Mouse (Mus musculus) heart, embryonic 14.5 days (tissue): Measurements from ENCODE around the gene 5430427O19Rik. TPM values are rescaled to one million over a fixed set of nuclear protein-coding genes. Genes with fewer than 3 reads are reported as not detected.

Source experiments
- ATAC-seq: fragments of 200-750 bp; cut with Nextera tagmentation; 2 replicates; pipeline ENCODE4 v1.8.0; 2017; ENCODE audit warnings: low read depth, moderate TSS enrichment; ENCODE audit not compliant: insufficient number of reproducible peaks, insufficient read depth, low FRiP score
- H3K27ac ChIP-seq, 2 experiments: fragments of 200-500 bp in 1 of 2; fragments of 300-500 bp in 1 of 2; sonication (generic) in 1 of 2; replicated peaks in 1 of 2; 2 replicates each; pipeline ENCODE4 v1.5.1; 2012 to 2014; ENCODE audit warnings: low read depth in 2 of 2, low read length in 2 of 2, control low read depth in 1 of 2, mild to moderate bottlenecking in 1 of 2, mixed read lengths in 1 of 2; ENCODE audit not compliant: control insufficient read depth in 1 of 2, insufficient read depth in 1 of 2
- H3K27me3 ChIP-seq: fragments of 300-500 bp; sonication (generic); 2 replicates; pipeline ENCODE4 v1.6.1; 2014; ENCODE audit warnings: mild to moderate bottlenecking, low read length, control low read depth; ENCODE audit not compliant: control insufficient read depth, insufficient read depth
- H3K36me3 ChIP-seq: fragments of 300-500 bp; sonication (generic); 2 replicates; pipeline ENCODE4 v1.6.1; 2014; ENCODE audit warnings: mild to moderate bottlenecking, control low read depth, low read length, mixed read lengths; ENCODE audit not compliant: control insufficient read depth, insufficient read depth
- H3K4me1 ChIP-seq, 2 experiments: fragments of 200-500 bp in 1 of 2; fragments of 300-500 bp in 1 of 2; sonication (generic) in 1 of 2; 2 replicates each; pipeline ENCODE4 v1.6.1; 2012 to 2014; ENCODE audit warnings: low read length in 2 of 2, control low read depth in 1 of 2, mixed read lengths in 1 of 2; ENCODE audit not compliant: control insufficient read depth in 2 of 2, insufficient read depth in 2 of 2
- H3K4me2 ChIP-seq: fragments of 300-500 bp; sonication (generic); 2 replicates; pipeline ENCODE4 v1.6.1; 2014; ENCODE audit warnings: mild to moderate bottlenecking, low read length
- H3K4me3 ChIP-seq, 2 experiments: fragments of 200-500 bp in 1 of 2; fragments of 300-500 bp in 1 of 2; sonication (generic) in 1 of 2; 2 replicates each; pipeline ENCODE4 v1.5.1; 2012 to 2014; ENCODE audit warnings: low read length in 2 of 2, mild to moderate bottlenecking in 2 of 2, control low read depth in 1 of 2, low read depth in 1 of 2, moderate library complexity in 1 of 2; ENCODE audit not compliant: control insufficient read depth in 1 of 2, insufficient read depth in 1 of 2
- H3K9ac ChIP-seq: fragments of 300-500 bp; sonication (generic); 2 replicates; pipeline ENCODE4 v1.6.1; 2014; ENCODE audit warnings: mild to moderate bottlenecking, low read length
- H3K9me3 ChIP-seq: fragments of 300-500 bp; sonication (generic); 2 replicates; pipeline ENCODE4 v1.6.1; 2016; ENCODE audit warnings: low read length, control low read depth; ENCODE audit not compliant: control insufficient read depth
- WGBS: fragments of 180-500 bp; shearing (Covaris S2); extraction: QIAGEN DNeasy Blood & Tissue Kit; methylation state at CpG from one replicate; pipeline ENCODE4 v1.1.7; 2014; 5-methylcytosine and 5-hydroxymethylcytosine counted together
- polyA plus RNA-seq: library from polyadenylated mRNA; unstranded; fragments of >200 nt; fragmentation: Nextera tagmentation; extraction: Ambion mirVana; gene quantifications from 2 replicates; pipeline ENCODE4 v1.2.1, GENCODE M21; 2014

The 5430427O19Rik gene
- 0.13 TPM in 1 of 2 replicates, not detected in the other for polyA plus RNA-seq

DNA sequence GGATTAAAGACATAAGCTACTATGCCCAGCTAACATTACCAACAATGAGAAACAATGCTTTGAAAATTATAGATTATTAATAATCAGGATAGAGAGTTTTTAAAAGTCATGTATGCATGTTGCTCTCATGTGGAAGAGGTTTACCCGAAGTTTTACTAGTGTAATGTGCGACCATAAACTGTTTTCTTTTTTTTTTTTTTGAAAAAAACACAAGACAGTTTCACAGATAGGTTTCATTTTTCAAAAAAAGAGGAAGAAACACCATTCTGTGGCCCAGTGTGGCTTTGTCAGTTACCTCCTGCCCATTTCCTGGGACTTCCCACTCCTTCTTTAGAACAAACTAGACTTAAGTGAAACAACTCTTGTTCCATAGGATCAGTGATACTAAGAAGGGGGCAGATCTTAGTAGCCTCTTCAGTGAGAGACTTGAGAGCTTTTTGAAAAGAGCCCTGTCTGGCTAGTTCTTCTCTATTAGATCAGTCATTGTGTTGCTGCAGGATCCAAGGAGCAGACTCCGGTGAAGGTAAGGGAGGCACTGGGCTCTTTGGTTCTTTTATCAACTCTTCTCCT, at the start of gene 5430427O19Rik:
5430427O19Rik (plus strand) TSS at position 441 of the 570 bp plus-strand sequence.
- ATAC-seq = no peak
- Histone ChIP-seq H3K27me3 (no peaks in the 10 kb centered on the region), H3K27ac (no peak within 1 kb of the TSS), H3K4me3 (no peak within 1 kb of the TSS), H3K36me3 (no peaks in the 10 kb centered on the region), H3K9me3 (no peaks in the 10 kb centered on the region), H3K4me2 (no peak within 1 kb of the TSS), H3K4me1 (no peaks in the 10 kb centered on the region), H3K9ac (no peak within 1 kb of the TSS)
- WGBS = 75% methylated on average over 3 of the region's 3 CpGs

DNA sequence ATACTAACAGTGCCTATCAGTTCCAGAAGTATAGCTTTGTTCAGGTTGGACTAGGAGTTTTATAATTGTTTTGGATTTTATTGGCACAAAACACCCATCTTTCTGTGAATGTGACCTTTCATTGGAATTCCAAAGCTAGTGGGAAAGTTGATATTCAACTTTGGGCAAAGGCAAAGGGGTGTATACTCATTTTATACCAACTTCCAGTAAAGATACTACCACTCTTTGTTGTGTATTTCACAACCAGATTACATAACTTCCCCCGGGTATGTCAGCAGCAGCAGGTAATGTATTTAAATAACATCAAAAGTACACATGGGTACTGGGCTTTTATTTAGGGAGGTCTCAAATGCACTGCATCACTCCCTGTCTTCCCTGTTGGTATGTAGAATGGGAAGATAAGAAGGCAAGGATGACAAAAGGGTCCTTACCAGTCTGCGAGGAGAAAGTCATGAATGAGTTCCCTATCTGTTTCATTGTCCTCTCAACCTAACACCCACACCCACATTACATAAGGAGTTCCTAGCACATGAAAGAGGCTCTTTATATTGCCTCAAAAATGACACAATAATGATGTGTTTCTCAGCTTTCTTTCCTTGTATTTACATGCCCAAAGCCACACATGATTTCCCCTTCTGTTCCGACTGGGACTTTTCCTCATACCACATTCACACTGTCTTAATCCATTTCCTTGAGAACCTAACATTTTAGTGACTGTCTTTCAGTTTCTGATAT, 42.3 kb upstream of the 5430427O19Rik start:
- ATAC-seq = no peak
- Histone ChIP-seq H3K4me2 (no peak overlapping the region), H3K9ac (no peak overlapping the region), H3K27ac (no peak overlapping the region), H3K4me1 (no peaks in the 10 kb centered on the region), H3K36me3 (no peaks in the 10 kb centered on the region), H3K27me3 (no peaks in the 10 kb centered on the region), H3K4me3 (no peak overlapping the region), H3K9me3 (no peaks in the 10 kb centered on the region)
- 72% methylated on average over 3 of the region's 3 CpGs for WGBS

DNA sequence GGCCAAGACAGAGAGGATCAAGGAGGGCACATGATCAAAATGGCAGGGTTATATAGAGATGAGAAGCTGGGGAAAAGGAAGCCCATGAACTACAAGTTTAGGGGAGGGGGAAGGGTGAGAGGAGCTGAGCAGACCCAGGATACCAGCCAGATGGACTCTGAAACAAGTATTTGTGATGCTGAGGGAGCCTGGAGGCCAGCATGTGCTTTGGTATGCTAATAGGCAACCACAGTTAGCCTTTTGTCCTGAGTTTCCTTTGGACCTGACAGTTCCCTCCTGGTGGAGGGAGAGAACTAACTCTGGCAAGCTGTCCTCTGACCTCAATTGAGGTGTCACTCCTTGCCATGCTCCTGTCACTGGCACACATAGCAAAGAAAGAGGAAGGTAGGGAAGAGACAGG, 41.2 kb upstream of the 5430427O19Rik start:
- Histone ChIP-seq H3K4me2 (no peak overlapping the region), H3K9me3 (no peaks in the 10 kb centered on the region), H3K36me3 (no peaks in the 10 kb centered on the region), H3K4me3 (no peak overlapping the region), H3K4me1 (no peaks in the 10 kb centered on the region), H3K27me3 (no peaks in the 10 kb centered on the region), H3K27ac (no peak overlapping the region), H3K9ac (no peak overlapping the region)
- ATAC-seq = no peak

DNA sequence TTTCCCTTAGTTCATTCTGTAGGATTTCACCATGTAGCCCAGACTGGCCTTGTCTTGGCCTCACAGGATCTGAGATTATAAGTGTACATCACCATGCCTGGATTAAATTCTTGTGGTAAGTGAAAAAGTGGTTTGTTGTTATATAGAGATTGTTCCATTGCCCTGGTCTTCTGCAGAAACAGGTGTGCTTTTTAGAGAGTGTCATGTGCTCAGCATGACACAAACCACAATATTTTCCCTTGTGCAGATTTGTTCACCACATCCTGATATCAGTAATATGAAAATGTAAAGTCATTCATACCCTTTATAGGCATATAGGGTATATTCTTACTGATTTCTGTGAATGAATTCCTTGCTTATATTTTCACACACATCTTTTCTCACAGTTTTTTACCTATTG, 31.0 kb upstream of the 5430427O19Rik start:
- no peak for ATAC-seq
- H3K4me2 ChIP-seq = no peak overlapping the region
- no peaks in the 10 kb centered on the region for H3K27me3 ChIP-seq
- H3K27ac ChIP-seq = no peak overlapping the region
- H3K9ac ChIP-seq = no peak overlapping the region
- H3K36me3 ChIP-seq = no peaks in the 10 kb centered on the region
- no peak overlapping the region for H3K4me3 ChIP-seq
- no peaks in the 10 kb centered on the region for H3K9me3 ChIP-seq
- H3K4me1 ChIP-seq = no peaks in the 10 kb centered on the region

- H3K27me3 ChIP-seq = no peaks in the 10 kb centered on the region
- no peak overlapping the region for H3K9ac ChIP-seq
- WGBS = 83% methylated on average over 3 of the region's 3 CpGs
- no peaks in the 10 kb centered on the region for H3K9me3 ChIP-seq
- no peaks in the 10 kb centered on the region for H3K4me1 ChIP-seq
- no peak overlapping the region for H3K27ac ChIP-seq
- H3K36me3 ChIP-seq = no peaks in the 10 kb centered on the region
- ATAC-seq = no peak
- H3K4me2 ChIP-seq = no peak overlapping the region
- no peak overlapping the region for H3K4me3 ChIP-seq
Measured at GRCm38 (mm10) chrX:85855938-85856337, 14.2 kb upstream of the 5430427O19Rik start.

GRCm38 (mm10) chrX:85857169-85857568, 13.0 kb upstream of the 5430427O19Rik start:
- H3K4me3 ChIP-seq = no peak overlapping the region
- H3K27ac ChIP-seq = no peak overlapping the region
- no peaks in the 10 kb centered on the region for H3K9me3 ChIP-seq
- H3K4me2 ChIP-seq = no peak overlapping the region
- H3K4me1 ChIP-seq = no peaks in the 10 kb centered on the region
- no peak overlapping the region for H3K9ac ChIP-seq
- no peak for ATAC-seq
- H3K27me3 ChIP-seq = no peaks in the 10 kb centered on the region
- no peaks in the 10 kb centered on the region for H3K36me3 ChIP-seq

GRCm38 (mm10) chrX:85868079-85868478, 2.1 kb upstream of the 5430427O19Rik start:
- H3K4me3 ChIP-seq = no peak overlapping the region
- no peak overlapping the region for H3K4me2 ChIP-seq
- H3K4me1 ChIP-seq = no peaks in the 10 kb centered on the region
- H3K27me3 ChIP-seq = no peaks in the 10 kb centered on the region
- WGBS = 71% methylated on average over 3 of the region's 3 CpGs
- H3K36me3 ChIP-seq = no peaks in the 10 kb centered on the region
- no peaks in the 10 kb centered on the region for H3K9me3 ChIP-seq
- no peak overlapping the region for H3K9ac ChIP-seq
- H3K27ac ChIP-seq = no peak overlapping the region
- ATAC-seq = no peak
